Mouse (Mus musculus): ENCODE measurements around the gene Mki67.

Gene Mki67

DNA sequence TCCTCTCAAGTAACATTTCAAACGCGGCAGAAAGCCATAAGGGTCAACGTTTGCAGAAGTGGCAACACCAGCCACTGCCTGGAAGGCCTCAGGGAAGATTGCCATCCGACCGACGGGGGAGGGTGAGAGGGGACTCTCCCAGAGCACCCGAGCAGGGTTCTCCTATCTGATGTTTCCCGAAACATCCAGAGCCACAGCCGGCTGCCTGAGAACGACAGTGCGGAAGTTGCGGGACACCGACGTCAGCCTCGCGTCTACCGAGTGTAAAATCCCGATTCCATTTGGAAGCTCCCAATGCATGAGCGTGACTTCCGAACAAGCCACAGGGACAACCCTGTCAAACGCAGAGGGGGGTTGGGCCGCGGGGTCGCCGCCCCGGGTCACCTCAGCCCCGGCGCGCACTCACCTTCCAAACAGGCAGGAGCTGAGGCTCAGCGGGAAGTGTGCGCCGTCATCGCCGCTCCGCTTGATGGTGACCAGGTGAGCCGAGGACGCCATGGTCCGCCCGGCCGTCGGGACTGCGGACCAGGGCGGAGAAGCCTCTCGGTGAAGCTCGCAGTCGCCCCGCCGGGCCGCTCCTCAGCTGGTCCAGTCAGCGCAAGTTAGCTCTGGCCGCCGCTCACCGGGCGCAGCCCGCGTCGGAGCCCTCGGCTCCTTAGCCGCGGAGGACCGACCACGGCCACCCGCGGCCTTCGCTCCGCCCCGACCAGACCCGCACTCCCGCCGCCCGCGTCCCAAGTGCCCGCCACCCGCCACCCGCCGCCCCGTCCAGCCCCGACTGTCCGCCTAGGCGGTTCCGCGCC, at the start of gene Mki67:
Gene Mki67 (minus strand): TSS at position 720 of the 803 bp plus-strand sequence.
- DNase-seq (ENCODE audit: low spot score): no peak

DNA sequence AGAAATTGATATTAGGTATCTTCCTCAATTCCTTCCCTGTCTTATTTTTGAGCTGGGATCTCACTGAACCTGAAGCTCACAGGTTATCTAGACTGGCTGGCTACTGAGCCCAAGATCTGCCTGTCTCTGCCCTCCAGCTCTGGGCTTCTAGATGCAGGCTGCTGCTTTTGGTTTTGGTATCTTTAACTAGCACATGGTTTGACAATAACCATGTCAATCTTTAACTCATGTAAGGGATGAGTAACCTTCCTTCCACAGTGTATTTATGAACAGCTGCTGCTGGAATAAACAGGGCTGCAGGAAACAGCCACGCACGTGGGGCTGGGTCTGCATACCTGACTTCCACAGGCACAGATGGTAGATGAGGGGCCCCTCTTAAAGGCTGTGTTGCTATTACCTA, 47.1 kb upstream of the Mki67 start:
- no peak for DNase-seq (ENCODE audit: low spot score)

DNA sequence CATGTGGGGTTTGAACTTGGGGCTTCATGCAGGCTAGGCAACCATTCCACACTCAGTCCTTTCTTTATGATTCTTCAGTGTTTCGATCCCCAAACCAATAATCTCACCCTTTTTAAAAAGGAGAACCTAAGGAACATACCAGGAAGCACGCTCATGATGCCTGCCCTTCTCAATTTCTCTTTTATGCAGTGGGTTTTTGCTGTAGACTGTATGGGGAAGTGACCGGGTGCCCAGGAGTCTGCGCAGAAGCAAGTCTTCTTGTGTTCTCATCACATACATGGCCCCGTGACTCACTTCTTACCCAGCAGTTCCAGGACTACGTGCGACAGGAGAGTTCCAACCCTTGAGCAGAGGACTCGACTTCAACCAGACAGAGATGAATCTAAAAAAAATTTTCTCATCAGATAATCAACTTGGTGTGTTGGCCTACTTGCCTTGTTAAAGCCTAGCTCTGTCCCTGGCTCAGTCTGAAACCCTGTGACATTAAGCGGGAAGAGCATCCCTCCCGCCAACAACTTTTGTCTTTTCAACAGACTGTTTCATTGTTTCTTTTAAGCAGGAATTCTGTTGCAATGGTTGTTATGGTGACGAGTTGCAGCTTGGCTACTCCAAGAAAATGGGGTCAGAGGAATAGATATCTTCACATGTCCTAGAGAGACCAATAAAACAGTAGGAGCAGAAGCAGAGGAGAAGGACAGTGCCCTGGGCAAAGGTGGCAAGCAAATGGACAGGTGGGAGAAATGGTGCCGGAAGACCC, 42.8 kb upstream of the Mki67 start:
- no peak for DNase-seq (ENCODE audit: low spot score)

DNA sequence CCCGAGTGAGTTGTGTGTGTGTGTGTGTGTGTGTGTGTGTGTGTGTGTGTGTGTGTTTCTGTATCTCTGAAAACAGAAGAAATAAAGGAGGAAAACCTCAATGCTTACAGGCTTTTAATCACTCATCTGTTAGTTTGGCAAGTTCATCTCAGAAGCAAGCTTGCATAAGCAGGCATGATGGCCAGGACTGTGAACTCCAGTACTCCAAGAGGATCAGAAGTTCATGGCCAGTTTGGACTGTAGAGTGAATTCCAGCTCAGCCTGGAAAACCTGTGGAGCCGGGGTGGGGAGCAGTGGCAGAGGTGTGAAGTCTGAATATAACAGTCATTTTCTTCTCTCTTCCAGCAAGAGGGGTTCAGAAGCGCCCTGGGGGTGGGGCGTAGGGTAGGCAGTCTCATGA, 42.0 kb upstream of the Mki67 start:
- DNase-seq (ENCODE audit: low spot score): no peak

DNA sequence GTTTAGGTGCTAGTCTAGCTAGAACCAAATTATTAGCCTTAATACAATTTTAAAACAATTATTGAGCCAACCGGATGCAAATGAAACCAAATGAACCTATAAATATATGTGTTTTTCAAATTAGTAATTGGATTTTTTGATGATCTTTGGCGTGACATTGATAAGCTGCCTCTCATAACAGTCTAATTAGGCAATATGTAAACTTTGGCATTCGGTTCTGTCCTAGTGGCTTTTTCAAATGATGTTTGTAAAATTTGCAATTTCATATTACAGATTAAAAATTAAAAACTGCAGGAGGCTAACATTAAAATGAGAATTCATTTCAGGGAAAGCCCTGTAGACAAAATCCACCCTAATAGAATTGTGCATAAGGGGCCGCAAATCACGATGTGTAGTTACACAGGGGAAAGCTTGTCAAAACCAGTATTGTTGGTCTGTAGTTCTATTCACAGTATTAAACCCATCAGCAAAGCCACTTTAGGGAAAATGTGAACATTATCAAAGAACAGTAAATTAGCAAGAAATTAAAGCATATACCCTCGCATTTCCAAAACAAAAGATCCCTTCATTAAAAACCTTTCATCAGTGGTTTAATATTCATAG, 40.9 kb upstream of the Mki67 start:
- no peak for DNase-seq (ENCODE audit: low spot score)

DNA sequence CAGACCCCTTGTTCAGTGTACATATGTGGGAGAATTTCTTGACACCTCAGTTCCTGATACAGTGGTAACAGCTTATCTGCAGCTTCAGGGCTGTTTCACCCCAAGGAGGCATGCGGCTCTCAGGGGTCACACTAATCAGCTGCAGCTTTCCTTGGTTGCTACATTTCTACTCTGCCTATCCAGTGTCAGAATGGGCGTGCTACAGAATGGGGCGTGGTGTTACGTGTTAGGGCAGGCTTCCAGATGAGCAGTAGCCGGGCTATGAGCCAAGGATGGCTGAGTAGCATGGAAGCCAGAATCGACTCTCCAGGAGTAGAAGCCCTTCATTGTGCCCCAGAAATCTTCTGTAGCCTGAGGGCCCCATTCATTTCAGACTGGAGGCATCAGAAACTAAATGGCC, 32.8 kb upstream of the Mki67 start:
- DNase-seq (ENCODE audit: low spot score): no peak

DNA sequence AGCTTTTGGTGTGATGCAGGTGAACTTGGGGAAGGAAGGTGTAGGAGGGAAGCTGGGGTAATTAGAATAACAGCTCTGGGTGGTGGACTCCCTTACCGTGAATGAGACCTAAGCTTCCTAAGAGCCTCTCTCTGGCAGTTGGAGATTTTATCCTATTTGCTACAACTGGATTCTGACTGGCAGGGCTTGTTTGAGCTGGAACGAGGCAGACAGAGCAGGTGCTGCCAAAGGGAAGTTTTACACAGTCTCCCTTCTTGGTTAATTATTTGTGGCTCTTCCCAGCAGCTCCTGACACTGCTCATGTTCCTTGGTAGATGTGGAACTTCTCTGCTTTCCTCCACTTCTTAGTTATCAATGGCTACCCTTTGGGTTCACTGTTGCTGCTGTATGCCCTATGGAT, 30.9 kb upstream of the Mki67 start:
- no peak for DNase-seq (ENCODE audit: low spot score)

DNA sequence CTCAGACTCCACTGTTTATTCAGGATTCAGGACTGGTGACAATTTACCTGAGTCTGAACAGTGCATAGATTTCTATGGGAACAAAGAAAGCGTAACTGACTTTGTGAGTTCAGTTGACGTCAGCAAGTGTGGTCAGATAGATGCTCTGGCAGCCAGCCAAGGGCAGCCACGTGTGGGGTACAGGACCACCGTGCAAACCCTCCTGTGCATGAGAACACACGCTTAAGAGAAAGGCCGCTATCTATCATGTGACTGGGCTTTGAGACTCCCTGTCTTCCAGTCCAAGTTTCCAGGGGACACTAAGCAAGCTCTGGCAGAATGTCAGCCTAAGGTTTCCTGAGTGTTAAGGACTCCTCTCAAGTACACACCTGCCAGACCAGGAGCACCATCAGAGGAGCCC, 30.4 kb upstream of the Mki67 start:
- no peak for DNase-seq (ENCODE audit: low spot score)

DNA sequence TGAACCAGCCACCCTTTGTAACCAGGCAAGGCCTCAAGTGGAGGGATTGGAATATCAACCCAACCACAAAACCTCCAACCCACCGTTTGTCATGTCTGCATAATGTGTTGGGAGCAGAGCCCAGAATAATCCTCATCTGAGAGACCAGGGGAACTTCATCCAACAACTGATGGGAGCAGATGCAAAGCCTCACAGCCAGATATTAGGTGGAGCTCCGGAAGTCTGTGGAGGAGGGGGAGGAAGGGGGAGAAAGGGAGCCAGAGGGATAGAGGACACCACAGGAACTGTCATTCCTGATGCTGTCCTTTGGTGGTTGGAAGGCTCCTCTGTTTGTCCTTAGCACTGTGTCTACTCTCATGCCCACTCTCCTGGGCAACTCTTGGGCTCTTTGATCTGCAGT, 28.9 kb upstream of the Mki67 start:
- no peak for DNase-seq (ENCODE audit: low spot score)

DNA sequence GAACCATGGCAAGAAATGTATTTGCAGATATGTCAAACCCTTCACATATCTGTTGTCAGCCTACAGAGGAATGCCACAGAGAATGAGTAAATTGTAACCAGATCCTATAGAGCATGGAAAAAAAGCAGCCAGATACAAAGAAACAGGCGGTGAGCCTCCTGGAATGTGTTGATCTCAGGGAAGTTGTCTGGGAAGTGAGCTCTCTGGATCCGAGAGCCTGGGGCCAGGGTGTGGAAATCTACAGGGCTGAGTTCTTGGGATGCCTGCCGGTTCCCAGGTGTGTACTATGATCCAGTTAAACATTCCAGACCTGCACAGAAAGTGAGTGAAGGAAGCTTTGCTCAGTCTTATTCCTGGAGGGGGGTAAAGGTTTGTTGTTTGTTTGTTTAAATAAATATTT, 24.3 kb upstream of the Mki67 start:
- DNase-seq (ENCODE audit: low spot score): no peak

DNA sequence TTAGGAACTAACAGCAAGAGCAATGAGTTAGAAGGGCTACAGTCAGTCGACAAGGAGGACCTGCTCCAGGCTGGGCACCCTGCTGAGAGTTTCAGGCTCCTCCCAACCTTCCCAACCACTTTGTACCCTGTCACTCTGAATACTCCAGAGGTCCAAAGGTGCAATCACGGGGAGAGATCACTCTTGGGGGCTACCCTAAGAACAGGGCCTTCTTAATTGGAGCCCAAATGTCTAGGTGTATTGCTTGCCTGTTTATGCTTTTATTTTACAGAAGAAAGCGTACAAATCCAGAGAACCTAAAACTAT, 20.4 kb upstream of the Mki67 start:
- no peak for DNase-seq (ENCODE audit: low spot score)

DNA sequence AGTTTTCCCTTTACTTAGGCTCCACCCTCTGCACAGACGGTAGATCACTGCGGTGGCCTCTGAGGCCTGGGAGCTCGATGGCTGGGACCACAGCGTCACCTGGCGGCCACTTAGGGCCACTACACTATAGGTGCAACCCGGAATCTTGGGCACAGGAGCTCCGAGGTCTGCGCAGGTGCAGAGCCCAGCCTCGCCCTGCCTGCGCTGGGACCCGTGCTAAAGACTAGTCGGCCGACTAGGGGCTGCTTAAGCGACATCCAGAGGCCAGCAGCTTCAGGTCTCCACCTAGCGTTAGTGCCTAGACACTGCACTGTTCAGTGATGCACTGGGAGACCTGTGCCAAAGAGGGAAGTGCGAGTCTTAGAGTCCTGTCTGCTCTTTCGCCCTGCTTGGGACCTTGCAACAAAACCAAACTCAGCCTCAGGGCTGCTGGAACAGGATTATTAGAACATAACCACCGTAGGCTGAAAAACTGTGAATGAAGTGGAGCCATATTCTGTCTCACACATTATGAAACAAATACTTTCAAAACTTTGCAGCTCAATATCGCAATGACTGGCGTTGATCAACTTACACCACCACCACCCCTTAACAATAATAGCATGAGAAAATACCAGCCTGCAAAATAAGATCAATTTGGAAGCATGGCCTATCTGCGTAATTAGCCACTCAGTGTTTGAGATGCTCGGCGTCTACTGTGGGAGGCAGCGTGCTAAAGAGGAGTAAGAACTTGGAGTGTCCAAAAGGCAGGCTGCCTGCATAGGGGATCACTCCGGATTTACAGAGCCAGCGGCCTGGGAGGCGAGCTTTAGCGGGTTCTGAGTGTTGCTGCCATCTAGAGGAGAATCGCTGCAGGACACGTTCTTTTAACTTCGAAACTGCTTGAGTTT, 19.8 kb upstream of the Mki67 start:
- DNase-seq (ENCODE audit: low spot score): peak; percentile 77

DNA sequence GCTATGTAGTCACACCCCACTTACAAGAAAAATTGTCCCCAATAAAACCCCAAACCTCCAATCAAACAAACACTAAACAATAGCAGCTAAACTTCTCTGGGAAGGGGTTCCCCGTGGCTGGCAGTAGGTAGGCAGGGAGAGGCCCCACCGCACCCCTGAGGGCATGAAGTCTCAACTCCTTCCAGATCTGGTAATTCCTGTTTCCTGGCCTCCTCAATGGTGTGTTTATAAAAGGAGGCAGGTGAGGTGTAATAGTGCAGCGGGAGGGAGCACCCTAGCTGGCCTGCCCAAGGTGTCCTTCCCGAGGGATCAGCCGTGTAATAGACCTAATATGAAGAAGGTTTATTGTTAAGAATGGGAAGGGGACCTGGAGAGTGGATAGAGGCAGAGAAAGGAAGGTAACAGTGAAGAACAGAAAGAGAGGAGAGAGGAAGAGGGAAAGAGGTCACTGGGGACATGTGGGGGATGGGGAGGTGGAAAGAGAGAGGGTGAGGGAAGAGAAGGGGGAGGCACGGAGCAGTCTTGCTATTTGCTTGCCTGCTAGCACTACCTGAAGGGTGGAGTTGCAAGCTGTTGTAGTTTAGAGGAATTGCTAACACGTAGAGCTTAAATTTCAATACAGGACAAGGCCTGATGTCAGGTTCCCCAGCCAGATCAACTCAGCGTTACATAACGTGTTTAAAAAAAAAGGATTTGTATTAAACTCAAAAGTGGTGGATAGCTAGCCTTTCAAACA, 18.9 kb upstream of the Mki67 start:
- DNase-seq (ENCODE audit: low spot score): no peak

DNA sequence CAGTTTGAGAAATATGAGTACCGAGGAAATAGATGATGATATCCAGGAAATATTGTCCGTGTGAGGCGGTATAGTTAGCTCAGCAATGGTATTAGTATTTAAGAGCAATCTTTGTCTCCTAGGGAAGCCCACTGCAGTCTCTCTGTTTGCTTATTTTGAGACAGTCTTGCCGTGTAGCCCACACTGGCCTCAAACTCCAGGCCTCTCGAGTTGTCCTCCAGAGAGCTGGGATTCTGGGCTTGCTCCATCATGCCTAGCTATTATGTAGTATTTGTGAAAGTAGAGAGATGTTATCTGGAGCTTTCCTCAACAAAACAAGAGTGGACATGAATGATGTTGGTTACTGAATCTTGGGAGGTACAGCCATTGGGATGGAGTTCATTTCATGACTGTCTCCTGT, 18.2 kb upstream of the Mki67 start:
- DNase-seq (ENCODE audit: low spot score): no peak

DNA sequence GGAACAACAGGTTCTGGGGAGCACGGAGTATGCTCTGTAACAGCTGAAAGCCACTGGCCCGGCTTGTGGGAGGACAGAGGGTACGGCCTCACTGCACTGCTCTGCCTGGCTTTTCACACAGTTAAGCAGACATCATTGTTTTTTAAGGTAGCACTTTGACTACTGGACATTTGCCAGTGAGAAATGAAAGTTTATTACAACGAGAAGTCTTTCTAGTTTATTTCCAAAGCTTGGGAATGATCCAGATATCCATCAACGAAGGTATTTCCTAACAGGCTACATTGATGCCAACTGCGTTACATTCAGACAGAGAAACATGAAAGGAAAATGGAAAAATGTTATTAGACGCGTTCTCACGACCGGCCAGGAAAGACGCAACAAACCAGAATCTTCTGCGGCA, 11.9 kb upstream of the Mki67 start:
- DNase-seq (ENCODE audit: low spot score): no peak

DNA sequence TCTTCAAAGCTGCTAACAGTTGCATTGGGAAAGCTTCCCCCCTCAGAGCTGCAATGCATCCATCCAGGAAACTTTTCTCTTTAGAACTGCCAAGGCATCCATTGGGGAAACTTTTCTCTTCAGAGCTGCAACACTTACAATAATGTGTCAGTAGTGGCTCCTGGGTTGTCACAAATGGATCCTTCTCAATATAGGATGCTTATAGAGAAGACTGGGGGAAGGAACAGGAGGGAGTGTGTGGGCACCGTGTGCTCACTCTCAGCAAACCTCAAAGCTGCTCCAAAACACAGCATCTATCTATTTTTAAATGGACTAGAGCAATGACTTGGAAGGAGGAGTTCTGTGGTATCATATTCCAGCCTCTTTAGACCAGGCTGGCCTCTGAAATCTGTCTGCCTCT, 10.5 kb upstream of the Mki67 start:
- no peak for DNase-seq (ENCODE audit: low spot score)

DNA sequence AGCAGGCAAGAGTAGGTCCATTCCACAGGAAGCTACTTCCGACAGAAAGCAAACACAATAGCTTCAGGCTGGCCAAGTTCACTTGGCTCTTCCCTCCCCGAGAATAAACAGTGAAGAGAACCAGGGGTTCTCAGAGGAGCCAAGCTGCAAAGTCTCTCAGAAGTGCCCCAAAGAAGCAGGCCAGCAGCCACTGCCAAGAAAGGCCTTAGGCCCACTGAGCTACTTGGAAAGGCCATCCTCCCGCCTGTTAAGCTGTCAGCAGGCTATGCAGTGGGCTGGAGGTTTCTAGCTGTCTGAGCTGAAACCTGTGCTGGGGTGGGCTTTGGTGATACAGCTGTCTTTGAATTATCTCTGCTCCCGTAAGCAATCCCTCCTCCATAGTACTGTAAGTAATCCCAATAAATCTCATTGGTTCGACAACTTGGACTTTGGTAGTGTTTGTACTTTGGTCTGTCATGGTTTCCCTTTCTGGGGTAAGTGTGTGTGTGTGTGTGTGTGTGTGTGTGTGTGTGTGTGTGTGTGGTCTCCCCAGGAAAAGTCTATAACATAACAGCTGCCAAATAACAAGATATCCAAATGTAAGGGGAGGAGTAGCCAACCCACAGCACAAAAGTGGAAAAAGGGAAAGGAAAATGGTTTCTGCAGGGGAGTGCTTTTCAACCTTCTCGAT, 7.6 kb upstream of the Mki67 start:
- DNase-seq (ENCODE audit: low spot score): no peak

DNA sequence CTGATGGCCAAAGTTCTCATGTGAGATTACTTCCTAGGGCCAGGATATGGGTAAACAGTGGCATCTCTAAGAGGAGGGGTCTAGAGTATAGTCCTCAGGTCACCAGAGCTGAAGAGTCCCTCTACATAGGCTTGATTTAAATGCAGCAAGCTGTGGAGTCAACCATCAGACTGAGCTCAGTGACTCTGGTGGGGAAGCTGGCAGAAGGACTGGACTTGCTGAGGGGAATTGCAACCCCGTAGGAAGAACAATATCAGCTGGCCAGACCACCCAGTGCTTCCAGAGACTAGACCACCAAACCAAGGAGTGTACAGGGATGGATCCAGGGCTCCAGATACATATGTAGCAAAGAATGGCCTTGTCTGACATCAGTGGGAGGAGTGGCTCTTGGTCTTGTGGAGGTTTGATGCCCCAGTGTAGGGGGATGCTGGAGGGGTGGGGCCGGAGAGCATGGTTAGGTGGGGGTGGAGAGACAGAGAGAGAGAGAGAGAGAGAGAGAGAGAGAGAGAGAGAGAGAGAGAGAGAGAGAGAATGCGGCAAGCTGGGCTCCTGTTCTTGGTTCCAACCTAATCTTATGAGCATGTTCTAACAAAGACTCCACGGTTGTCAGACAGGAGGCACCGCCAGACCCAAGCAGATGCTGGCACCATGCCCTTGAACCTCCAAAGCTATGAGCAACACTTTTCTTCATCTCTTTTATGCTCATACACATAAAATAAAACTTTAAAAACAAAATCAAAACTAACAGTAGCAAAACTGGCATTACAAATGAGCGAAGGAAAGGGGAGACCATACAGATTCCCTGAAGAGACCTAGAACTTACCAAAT, 6.1 kb upstream of the Mki67 start:
- DNase-seq (ENCODE audit: low spot score): no peak

DNA sequence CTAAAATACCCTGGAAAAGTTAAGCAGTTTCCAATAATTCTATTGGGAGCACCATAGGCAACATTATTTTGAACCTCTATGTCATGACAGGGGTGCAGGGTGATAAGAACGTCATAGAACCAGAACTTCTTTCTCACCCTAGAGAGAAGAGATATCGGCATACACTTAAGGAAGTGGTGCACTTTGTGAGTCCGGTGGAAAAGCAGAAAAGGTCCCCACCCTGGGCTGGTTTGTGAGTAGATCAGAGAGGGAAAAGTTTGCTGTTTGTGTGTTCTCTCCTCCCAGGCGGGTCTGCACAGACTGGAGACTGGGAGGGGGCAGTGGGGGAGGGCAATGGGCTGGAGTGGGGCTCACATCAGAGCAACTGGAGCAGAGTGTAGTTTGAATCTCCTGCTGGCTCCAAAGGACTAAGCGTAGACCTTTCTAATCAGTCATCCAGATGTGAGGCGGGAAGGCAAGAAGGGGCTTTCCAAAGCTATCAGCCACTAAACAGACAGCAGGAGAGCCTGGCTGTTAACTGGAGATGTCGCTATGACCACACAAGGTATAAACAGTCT, 5.4 kb upstream of the Mki67 start:
- DNase-seq (ENCODE audit: low spot score): peak; percentile 91

DNA sequence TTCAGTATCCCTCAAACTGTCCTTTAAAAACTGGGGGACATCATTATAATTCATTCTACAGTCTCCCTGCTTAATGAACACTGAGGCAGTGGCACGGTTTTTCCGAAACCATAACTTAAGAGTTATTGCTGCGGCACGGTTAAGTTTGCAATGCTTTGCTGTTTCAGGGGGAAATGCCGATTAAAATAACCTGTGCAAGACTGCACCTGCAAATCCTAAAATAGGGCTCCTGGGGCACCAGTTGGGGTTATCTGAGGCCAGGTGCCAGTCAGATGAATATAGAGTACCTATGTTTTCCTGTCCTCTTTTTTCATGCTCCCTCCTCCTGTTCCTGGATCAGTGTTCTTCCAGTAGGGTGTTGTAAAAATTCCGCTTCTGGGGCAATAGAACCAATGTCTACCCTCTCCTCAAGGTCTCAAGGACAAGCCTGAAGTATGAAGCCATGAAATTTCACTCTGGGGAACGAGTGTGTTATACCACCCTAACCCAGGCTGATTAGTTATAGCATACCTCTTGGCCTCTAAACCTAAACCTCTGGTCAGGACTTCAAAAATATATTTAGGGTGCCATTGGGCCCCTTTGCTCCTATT, 902 bp upstream of the Mki67 start:
- DNase-seq (ENCODE audit: low spot score): no peak
